Mouse (Mus musculus) CD4-positive, CD25-positive, alpha-beta regulatory T cell (primary cell): ENCODE measurements around the gene Mansc1. TPM values are rescaled to one million over a fixed set of nuclear protein-coding genes. Genes with fewer than 3 reads are reported as not detected.

Experiments used
- polyA plus RNA-seq: library from polyadenylated mRNA; unstranded; fragments of 100-300 nt; shearing (Covaris generic); gene quantifications from one replicate; pipeline ENCODE4 v1.2.1, GENCODE M21; 2017

The Mansc1 gene
- 5.1 TPM for polyA plus RNA-seq

DNA sequence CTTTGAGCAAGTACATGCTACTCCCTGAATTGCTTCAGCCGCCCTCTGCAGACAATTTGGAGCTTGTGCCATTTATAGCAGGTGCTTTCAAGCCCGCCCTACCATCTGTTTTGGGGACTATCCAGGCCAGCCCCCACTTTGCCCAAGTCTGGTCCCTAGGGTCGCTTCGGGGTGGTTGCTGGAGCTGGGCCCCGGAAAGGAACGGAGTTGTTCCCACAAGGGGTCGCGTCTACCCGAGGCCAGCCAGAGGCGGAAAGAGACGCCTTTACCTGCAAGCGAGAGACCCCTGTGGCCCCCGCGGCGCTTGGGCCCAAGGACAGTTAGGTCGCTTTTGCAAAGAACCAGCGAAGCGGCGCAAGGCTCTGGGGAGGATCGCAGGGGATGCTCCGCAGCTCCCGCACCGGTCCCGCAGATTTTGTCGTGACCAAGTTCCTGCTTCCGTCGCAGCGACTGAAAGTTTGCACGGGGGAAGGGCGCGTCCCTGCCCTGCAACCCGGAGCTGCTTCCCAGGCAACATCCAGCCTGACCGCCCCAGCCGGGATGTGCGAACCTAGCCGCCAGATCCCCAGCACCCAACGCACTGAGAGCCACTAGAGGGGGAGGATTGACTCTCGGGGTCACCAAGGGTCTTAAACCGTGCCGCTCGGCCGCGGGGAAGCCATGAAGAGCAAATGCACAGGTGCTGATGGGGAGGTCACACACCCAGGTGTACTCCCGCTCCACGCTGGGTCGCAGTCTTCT lies at the start of gene Mansc1:
Mansc1 (minus strand) TSS at position 542 of the 741 bp plus-strand sequence.

DNA sequence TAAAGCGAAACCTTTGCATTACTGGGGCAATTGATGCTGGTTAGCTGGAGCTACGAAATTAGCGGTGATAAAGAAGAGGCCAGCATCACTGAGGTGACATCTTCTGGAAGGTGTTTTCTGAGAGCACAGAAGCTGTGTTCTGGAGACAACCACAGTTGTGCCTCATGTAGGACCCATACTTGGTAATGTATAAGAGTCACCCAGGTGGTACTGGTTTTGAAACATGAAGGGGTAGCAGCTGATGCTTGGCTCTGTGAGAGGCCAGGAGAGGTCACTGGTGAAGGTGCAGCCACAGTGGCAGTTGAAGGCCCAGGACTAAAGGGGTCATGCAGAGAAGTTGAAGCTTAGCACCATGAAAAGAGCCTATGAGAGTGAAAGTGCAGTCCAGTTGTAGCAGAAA lies 6.9 kb upstream of the Mansc1 start, which contains the start of gene Borcs5:
Borcs5 (plus strand) TSS at position 301 of the 400 bp plus-strand sequence.

GRCm38 (mm10) chr6:134566818-134567485 lies 65.3 kb downstream of the Mansc1 start, which contains the start of gene Lrp6:
Lrp6 (minus strand) TSS chr6:134566965.

Other genes with a start within 250 kb of the Mansc1 start
- 4.7 TPM for gene Bcl2l14, start 236.2 kb downstream of the Mansc1 start, polyA plus RNA-seq
- 29.3 TPM for gene Lrp6, start 65.5 kb downstream of the Mansc1 start, polyA plus RNA-seq
- gene Borcs5, start 7.0 kb upstream of the Mansc1 start, polyA plus RNA-seq = 26.6 TPM
- 1.4 TPM for gene Dusp16, start 160.1 kb upstream of the Mansc1 start, polyA plus RNA-seq
- gene Crebl2, start 197.7 kb upstream of the Mansc1 start, polyA plus RNA-seq = 27.0 TPM